Mouse (Mus musculus) G1E (cell line): ENCODE measurements around the gene Nosip. TPM values are rescaled to one million over a fixed set of nuclear protein-coding genes. Genes with fewer than 3 reads are reported as not detected.
A peak's percentile ranks its signal among the peaks of the same experiment; 100 is the strongest.

Source experiments
- ATAC-seq: 2 replicates; pipeline ENCODE4 v1.8.0; 2016; ENCODE audit warnings: mild to moderate bottlenecking; ENCODE audit not compliant: insufficient number of reproducible peaks, poor library complexity, low FRiP score, severe bottlenecking; ENCODE audit errors: extremely low read depth
- DNase-seq: peaks from one replicate; pipeline ENCODE4 v3.0.0; 2012; ENCODE audit warnings: low spot score
- H3K27me3 ChIP-seq: 2 replicates; pipeline ENCODE4 v1.6.1; 2012; ENCODE audit warnings: mild to moderate bottlenecking, low read length, inconsistent platforms; ENCODE audit not compliant: insufficient read depth
- H3K36me3 ChIP-seq: replicated peaks from 2 replicates; pipeline ENCODE3; 2012; ENCODE audit warnings: mild to moderate bottlenecking, inconsistent platforms
- H3K4me1 ChIP-seq: 2 replicates; pipeline ENCODE4 v1.6.1; 2012; ENCODE audit warnings: low read depth, low read length, inconsistent platforms, mixed read lengths; ENCODE audit not compliant: insufficient read depth
- H3K4me3 ChIP-seq: 2 replicates; pipeline ENCODE4 v1.5.1; 2012; ENCODE audit warnings: low read depth, mild to moderate bottlenecking, inconsistent platforms, low read length, moderate library complexity, mixed read lengths
- H3K9me3 ChIP-seq: replicated peaks from 2 replicates; pipeline ENCODE4 v1.6.1; 2012; ENCODE audit warnings: inconsistent platforms
- CTCF ChIP-seq: IDR thresholded peaks from 2 replicates; pipeline ENCODE4 v1.5.1; 2012; ENCODE audit warnings: low read depth, low read length, inconsistent platforms, mixed read lengths
- GATA1 ChIP-seq: IDR thresholded peaks from 2 replicates; pipeline ENCODE4 v1.6.1; 2012; ENCODE audit warnings: borderline replicate concordance, low read length, inconsistent platforms, mixed read lengths
- GATA2 ChIP-seq: IDR thresholded peaks from 2 replicates; pipeline ENCODE4 v1.6.1; 2012; ENCODE audit warnings: low read depth, low read length, inconsistent platforms, borderline replicate concordance
- POLR2AphosphoS5 ChIP-seq: IDR thresholded peaks from 2 replicates; pipeline ENCODE4 v1.6.1; 2012; ENCODE audit warnings: low read depth, low read length, inconsistent platforms; ENCODE audit not compliant: insufficient replicate concordance
- TAL1 ChIP-seq: conservative IDR thresholded peaks from 2 replicates; pipeline ENCODE4 v1.6.1; 2012; ENCODE audit warnings: low read depth, low read length, inconsistent platforms, mixed read lengths
- polyA plus RNA-seq: library from polyadenylated mRNA; stranded (reverse); fragments of >175 nt; gene quantifications from 2 replicates; pipeline ENCODE4 v1.2.3, GENCODE M21; 2012
- total RNA-seq, 2 experiments: library from RNA; stranded (forward) in 1 of 2; stranded (reverse) in 1 of 2; fragments of 200-1000 nt in 1 of 2; fragments of >200 nt in 1 of 2; fragmentation: Nextera tagmentation in 1 of 2; gene quantifications; 2 replicates each; pipeline ENCODE4 v1.2.3; 2014 to 2017

Gene Nosip
- total and polyA plus RNA-seq, 3 experiments: 43.6 to 110 (median 49.4) TPM

- Histone ChIP-seq H3K36me3 (peaks cover 14% of the 10 kb centered on the region), H3K4me1 (peaks cover 36% of the 10 kb centered on the region), H3K9me3 (peaks cover 3% of the 10 kb centered on the region), H3K4me3 (peak overlapping the region; percentile 25; the same call in 1 of the 2 replicates), H3K27me3 (peaks cover 20% of the 10 kb centered on the region)
- ATAC-seq: peak; percentile 31; the same call in 1 of the 2 replicates
- DNase-seq: no peak
- TF ChIP-seq GATA2: no peak
- 0 out of 2 replicates have a peak, but pooled peaks have one; percentile 2 for TF ChIP-seq CTCF
- TF ChIP-seq POLR2AphosphoS5: no peak
- no peak for TF ChIP-seq TAL1
Measured at GRCm38 (mm10) chr7:45082401-45083299, 20.4 kb downstream of the Nosip start.

GRCm38 (mm10) chr7:45083300-45083890 is 21.2 kb downstream of the Nosip start:
- Histone ChIP-seq H3K9me3 (peaks cover 3% of the 10 kb centered on the region), H3K27me3 (peaks cover 24% of the 10 kb centered on the region), H3K36me3 (peaks cover 7% of the 10 kb centered on the region), H3K4me1 (peaks cover 37% of the 10 kb centered on the region), H3K4me3 (peak overlapping the region; percentile 25; the same call in 1 of the 2 replicates)
- ATAC-seq (no peak), DNase-seq (no peak)
- TF ChIP-seq GATA2 (no peak), TAL1 (no peak), POLR2AphosphoS5 (no peak), CTCF (no peak), GATA1 (no peak)

GRCm38 (mm10) chr7:45086084-45086483 is 23.9 kb downstream of the Nosip start:
- ATAC-seq: no peak
- no peak for TF ChIP-seq TAL1
- TF ChIP-seq CTCF: peak; percentile 31; the same call in 1 of the 2 replicates
- H3K9me3 ChIP-seq: peaks cover 3% of the 10 kb centered on the region
- peaks cover 38% of the 10 kb centered on the region for H3K4me1 ChIP-seq
- peaks cover 29% of the 10 kb centered on the region for H3K27me3 ChIP-seq
- H3K4me3 ChIP-seq: no peak overlapping the region
- H3K36me3 ChIP-seq: no peaks in the 10 kb centered on the region
- no peak for DNase-seq

GRCm38 (mm10) chr7:45088597-45088996 is 26.4 kb downstream of the Nosip start:
- H3K27me3 ChIP-seq: peaks cover 41% of the 10 kb centered on the region
- peaks cover 3% of the 10 kb centered on the region for H3K9me3 ChIP-seq
- peaks cover 38% of the 10 kb centered on the region for H3K4me1 ChIP-seq
- H3K36me3 ChIP-seq: no peaks in the 10 kb centered on the region
- DNase-seq (no peak), ATAC-seq (no peak)
- H3K4me3 ChIP-seq: peak overlapping the region; percentile 13; the same call in 1 of the 2 replicates
- TF ChIP-seq GATA2 (no peak), POLR2AphosphoS5 (no peak), TAL1 (no peak), CTCF (no peak), GATA1 (no peak)

- Histone ChIP-seq H3K9me3 (peaks cover 3% of the 10 kb centered on the region), H3K4me3 (no peak overlapping the region), H3K4me1 (peaks cover 49% of the 10 kb centered on the region), H3K27me3 (peaks cover 45% of the 10 kb centered on the region), H3K36me3 (no peaks in the 10 kb centered on the region)
- no peak for ATAC-seq
- TF ChIP-seq GATA2 (no peak), TAL1 (no peak), GATA1 (no peak), POLR2AphosphoS5 (no peak), CTCF (no peak)
- DNase-seq: no peak
Measured at GRCm38 (mm10) chr7:45090251-45090977, 28.2 kb downstream of the Nosip start.
